Mouse (Mus musculus): ENCODE measurements around the gene Vmn1r6.
"Not testable (repeated sequence)": the region's sequence is repeated elsewhere in the genome, so short reads cannot be mapped to it uniquely, and the experiment has no call there.

The Vmn1r6 gene

DNA sequence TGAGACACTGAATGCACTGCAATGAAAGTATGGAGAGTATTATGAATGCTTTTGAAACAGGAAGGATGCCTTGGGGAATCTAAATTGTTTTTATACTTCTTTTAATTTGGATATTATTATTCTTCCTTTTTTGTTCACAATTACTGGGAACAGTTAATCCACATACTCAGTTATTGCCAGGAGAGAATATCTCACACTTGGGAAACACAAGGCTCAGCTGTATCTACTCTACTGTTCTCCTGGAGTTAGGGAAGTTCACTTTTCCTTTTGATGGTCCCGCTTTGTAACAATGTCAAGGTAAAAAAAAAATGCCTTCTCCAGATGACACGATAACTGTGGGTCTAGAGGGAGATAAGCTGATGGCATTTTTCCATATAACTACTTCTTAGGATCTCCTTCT lies at the start of gene Vmn1r6:
Gene Vmn1r6, plus strand, starts transcription at position 301 of the 400 bp plus-strand sequence.
- DNase-seq (ENCODE audit: low spot score in 2 of 2) = no peak

DNA sequence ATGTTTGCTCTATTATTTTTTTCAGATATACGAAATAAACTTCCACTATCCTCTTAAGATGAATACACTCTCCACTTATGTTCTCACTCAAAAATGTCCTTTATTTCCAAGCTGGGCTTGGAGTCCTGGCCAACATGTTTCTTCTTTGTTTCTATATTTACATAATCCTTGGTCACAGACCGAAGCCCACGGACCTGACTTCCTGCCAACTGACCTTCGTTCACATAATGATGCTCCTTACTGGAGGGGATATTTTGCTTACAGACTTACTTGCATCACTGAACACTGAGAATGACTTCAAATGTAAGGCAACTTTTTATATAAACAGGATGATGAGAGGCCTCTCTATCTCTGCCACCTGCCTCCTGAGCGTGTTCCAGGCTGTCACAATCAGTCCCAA lies 40.6 kb upstream of the Vmn1r6 start:
- no peak for DNase-seq (ENCODE audit: low spot score in 2 of 2)

DNA sequence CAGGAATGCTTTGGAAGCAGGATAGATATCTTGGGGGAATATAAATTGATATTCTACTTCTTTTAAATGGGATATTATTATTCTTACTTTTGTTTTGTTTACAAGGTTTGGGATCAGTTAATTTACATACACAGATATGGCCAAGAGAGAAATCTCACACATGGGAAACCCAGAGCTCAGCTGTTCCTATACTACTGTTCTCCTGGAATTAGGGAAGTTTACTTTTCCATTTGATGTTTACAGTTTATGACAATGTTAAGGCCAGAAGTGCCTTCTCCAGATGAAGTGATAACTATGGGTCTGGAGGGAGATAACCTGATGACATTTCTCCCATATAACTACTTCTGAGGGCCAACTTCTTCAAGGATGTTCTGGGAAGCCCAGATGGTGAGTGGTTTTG lies 27.1 kb upstream of the Vmn1r6 start, which contains the start of gene Vmn1r5:
Gene Vmn1r5, plus strand, starts transcription at position 301 of the 400 bp plus-strand sequence.
- DNase-seq (ENCODE audit: low spot score in 2 of 2) = no peak

DNA sequence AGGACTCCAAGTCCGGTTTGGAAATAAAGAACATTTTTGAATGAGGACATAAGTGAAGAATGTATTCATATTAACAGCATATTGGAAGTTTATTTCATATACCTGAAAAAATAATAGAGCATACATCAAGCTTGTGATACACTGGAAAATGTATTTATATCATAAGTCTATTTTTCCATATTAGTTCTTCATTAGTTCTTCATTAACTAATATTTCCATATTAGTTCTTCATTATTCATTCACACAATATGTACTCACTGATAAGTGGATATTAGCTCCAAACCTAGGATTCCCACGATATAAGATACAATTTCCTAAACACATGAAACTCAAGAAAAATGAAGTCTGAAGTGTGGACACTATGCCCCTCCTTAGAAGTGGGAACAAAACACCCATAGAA lies 28.2 kb downstream of the Vmn1r6 start, which contains the start of gene Vmn1r7:
Gene Vmn1r7, minus strand, starts transcription at position 101 of the 400 bp plus-strand sequence.
- not testable (repeated sequence) for DNase-seq (ENCODE audit: low spot score in 2 of 2)

DNA sequence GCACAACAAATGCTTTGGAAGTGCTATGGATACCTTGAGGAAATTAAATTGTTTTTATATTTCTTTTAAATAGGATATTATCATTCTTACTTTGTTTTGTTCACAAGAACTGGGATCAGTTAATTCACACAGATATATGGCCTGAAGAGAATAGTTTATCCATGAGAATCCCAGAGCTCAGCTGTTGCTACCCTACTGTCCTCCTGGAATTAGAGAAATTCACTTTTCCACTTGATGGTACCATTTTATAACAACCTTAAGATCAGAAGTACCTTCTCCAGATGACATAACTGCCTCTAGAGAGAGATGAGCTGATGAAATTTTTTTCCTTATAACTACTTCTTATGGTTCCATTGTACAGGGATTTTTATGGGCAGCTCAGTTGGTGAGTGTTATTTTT lies 34.9 kb downstream of the Vmn1r6 start, which contains the start of gene Vmn1r8:
Gene Vmn1r8, plus strand, starts transcription at position 301 of the 400 bp plus-strand sequence.
- no peak for DNase-seq (ENCODE audit: low spot score in 2 of 2)

DNA sequence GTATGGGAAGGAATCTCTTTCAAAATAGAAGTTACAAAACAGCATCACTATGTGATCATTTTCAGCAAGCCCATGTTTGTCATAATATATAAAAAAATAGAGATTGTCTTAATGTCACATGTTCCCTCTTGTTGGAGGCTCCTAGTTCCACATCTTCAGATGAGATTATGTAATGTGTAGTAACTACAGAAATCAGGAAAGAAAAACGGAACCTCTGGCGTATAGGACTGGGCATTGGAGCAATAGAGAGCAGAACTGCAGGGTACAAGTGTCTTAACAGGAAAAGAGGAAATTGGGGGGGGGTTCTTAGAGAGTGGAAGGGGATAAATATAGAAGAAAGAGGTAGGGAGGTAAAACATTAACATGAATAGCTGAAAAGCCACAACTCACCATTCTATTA lies 37.6 kb downstream of the Vmn1r6 start:
- no peak for DNase-seq (ENCODE audit: low spot score in 2 of 2)

Measured in cerebellum, postnatal 4 days (tissue).